Mouse (Mus musculus): ENCODE measurements around the gene Olfr187. TPM values are rescaled to one million over a fixed set of nuclear protein-coding genes. Genes with fewer than 3 reads are reported as not detected.
"Not testable (repeated sequence)": the region's sequence is repeated elsewhere in the genome, so short reads cannot be mapped to it uniquely, and the experiment has no call there.

Olfr187 gene
- total RNA-seq (2012; rRNA removed): not detected in 2 replicates

DNA sequence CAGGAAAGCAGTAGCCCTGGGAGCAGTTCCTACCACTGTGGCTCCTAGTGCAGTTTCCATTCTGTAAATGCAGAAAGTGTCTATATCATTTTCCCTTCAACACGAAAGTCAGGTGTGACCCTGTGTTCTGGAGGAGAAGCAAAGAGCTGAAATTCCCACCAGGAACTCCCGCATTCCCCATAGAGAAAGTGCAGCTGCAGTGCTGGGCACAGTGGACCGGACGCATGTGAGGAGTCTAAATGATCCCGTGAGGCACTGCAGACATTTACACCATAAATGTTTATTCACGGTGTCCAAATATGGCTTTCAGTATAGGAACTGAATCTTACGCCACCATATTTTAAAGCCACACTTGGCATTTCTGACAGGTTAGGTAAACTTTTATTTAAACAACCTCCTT lies at the start of gene Olfr187:
Olfr187 (minus strand) TSS at position 58 of the 400 bp plus-strand sequence.
- no peaks in the 10 kb centered on the region for H3K4me1 ChIP-seq (ENCODE audit: control insufficient read depth in 2 of 2, insufficient read depth in 2 of 2, low read length in 2 of 2, poor library complexity in 1 of 2)
- H3K36me3 ChIP-seq (ENCODE audit: control insufficient read depth, insufficient read depth, low read length, poor library complexity, severe bottlenecking): no peaks in the 10 kb centered on the region
- H3K9ac ChIP-seq (ENCODE audit: insufficient read depth, low read depth, low read length, poor library complexity, severe bottlenecking): no peak within 1 kb of the TSS
- DNase-seq (ENCODE audit: low read depth, low spot score): no peak
- in situ Hi-C loops (cut with MboI; ENCODE audit: low sequenced_read_pairs in 2 of 2, unreplicated experiment in 2 of 2): no loop called here
- TF ChIP-seq ZNF384 (IDR thresholded peaks at IDR 0.05; ENCODE audit: low read depth, low read length): no peak
- TF ChIP-seq ZC3H11A (IDR thresholded peaks at IDR 0.05; ENCODE audit: borderline replicate concordance, low read depth, low read length): no peak
- TF ChIP-seq MAFK (IDR thresholded peaks at IDR 0.05; ENCODE audit: insufficient read depth, low read depth, low read length): no peak
- TF ChIP-seq HCFC1 (IDR thresholded peaks at IDR 0.05; ENCODE audit: borderline replicate concordance, insufficient read depth, low read length): no peak
- no peak for TF ChIP-seq CHD2 (IDR thresholded peaks at IDR 0.05; ENCODE audit: low read depth, low read length)
- H3K27ac ChIP-seq (ENCODE audit: insufficient read depth, low read depth, low read length, poor library complexity, severe bottlenecking): no peak within 1 kb of the TSS
- no peak within 1 kb of the TSS for H3K4me3 ChIP-seq (ENCODE audit: insufficient read depth in 1 of 2, low read depth in 1 of 2, low read length in 2 of 2, poor library complexity in 1 of 2, severe bottlenecking in 1 of 2)
- H3K9me3 ChIP-seq (ENCODE audit: control insufficient read depth, insufficient read depth, low read depth, low read length): no peaks in the 10 kb centered on the region

DNA sequence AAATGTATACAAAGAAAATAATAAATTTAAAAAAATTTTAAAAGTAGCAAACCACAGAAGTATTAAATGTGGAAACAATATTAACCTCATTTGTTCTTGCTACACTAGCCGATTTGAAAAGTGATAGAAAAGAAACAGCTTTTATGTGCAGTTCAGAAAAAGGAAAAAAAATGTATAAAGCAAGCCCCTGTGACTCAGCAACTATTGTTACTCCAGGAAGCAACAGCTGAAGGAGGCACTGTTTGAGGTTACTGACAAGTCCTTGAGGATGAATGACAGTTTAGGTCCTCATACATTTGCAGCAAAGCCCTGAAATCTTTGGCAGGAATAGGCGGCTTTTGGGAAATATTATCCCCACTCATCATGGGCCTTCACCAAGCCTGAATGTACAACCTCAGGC lies 41.5 kb upstream of the Olfr187 start:
- H3K9me3 ChIP-seq (ENCODE audit: control insufficient read depth, insufficient read depth, low read depth, low read length); H3K36me3 ChIP-seq (ENCODE audit: control insufficient read depth, insufficient read depth, low read length, poor library complexity, severe bottlenecking); H3K4me1 ChIP-seq (ENCODE audit: control insufficient read depth in 2 of 2, insufficient read depth in 2 of 2, low read length in 2 of 2, poor library complexity in 1 of 2); H3K9ac ChIP-seq (ENCODE audit: insufficient read depth, low read depth, low read length, poor library complexity, severe bottlenecking); in situ Hi-C loops (cut with MboI; ENCODE audit: low sequenced_read_pairs in 2 of 2, unreplicated experiment in 2 of 2); H3K27ac ChIP-seq (ENCODE audit: insufficient read depth, low read depth, low read length, poor library complexity, severe bottlenecking); DNase-seq (ENCODE audit: low read depth, low spot score); H3K4me3 ChIP-seq (ENCODE audit: insufficient read depth in 1 of 2, low read depth in 1 of 2, low read length in 2 of 2, poor library complexity in 1 of 2, severe bottlenecking in 1 of 2): not testable (repeated sequence)

DNA sequence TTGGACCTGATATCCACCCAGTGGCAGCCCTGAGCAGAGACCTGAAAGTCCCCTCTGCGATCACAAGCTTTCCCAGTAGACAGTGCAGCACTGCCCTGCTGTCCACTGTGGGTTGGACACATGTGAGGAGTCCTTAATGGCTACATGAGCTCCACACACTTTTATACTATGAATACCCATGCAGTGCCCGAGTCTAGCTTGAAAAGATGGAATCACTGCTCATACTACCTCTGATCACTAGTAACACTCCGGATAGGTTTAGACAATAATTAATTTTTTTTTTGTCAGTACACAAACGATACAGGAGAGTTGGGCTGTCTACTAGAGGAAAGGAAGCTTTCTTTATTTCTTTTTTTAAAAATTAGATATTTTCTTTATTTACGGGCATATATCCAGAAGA lies 38.3 kb upstream of the Olfr187 start, which contains the start of gene Olfr190:
Olfr190 (minus strand) TSS at position 101 of the 400 bp plus-strand sequence.
- in situ Hi-C loops (cut with MboI; ENCODE audit: low sequenced_read_pairs in 2 of 2, unreplicated experiment in 2 of 2): no loop called here
- Histone ChIP-seq H3K4me3 (ENCODE audit: insufficient read depth in 1 of 2, low read depth in 1 of 2, low read length in 2 of 2, poor library complexity in 1 of 2, severe bottlenecking in 1 of 2) (no peak within 1 kb of the TSS), H3K9ac (ENCODE audit: insufficient read depth, low read depth, low read length, poor library complexity, severe bottlenecking) (no peak within 1 kb of the TSS), H3K27ac (ENCODE audit: insufficient read depth, low read depth, low read length, poor library complexity, severe bottlenecking) (no peak within 1 kb of the TSS), H3K9me3 (ENCODE audit: control insufficient read depth, insufficient read depth, low read depth, low read length) (no peaks in the 10 kb centered on the region), H3K4me1 (ENCODE audit: control insufficient read depth in 2 of 2, insufficient read depth in 2 of 2, low read length in 2 of 2, poor library complexity in 1 of 2) (no peaks in the 10 kb centered on the region), H3K36me3 (ENCODE audit: control insufficient read depth, insufficient read depth, low read length, poor library complexity, severe bottlenecking) (no peaks in the 10 kb centered on the region)
- no peak for TF ChIP-seq MAFK (IDR thresholded peaks at IDR 0.05; ENCODE audit: insufficient read depth, low read depth, low read length)
- TF ChIP-seq HCFC1 (IDR thresholded peaks at IDR 0.05; ENCODE audit: borderline replicate concordance, insufficient read depth, low read length): no peak
- no peak for TF ChIP-seq CHD2 (IDR thresholded peaks at IDR 0.05; ENCODE audit: low read depth, low read length)
- TF ChIP-seq ZC3H11A (IDR thresholded peaks at IDR 0.05; ENCODE audit: borderline replicate concordance, low read depth, low read length): no peak
- TF ChIP-seq ZNF384 (IDR thresholded peaks at IDR 0.05; ENCODE audit: low read depth, low read length): no peak
- DNase-seq (ENCODE audit: low read depth, low spot score): no peak

DNA sequence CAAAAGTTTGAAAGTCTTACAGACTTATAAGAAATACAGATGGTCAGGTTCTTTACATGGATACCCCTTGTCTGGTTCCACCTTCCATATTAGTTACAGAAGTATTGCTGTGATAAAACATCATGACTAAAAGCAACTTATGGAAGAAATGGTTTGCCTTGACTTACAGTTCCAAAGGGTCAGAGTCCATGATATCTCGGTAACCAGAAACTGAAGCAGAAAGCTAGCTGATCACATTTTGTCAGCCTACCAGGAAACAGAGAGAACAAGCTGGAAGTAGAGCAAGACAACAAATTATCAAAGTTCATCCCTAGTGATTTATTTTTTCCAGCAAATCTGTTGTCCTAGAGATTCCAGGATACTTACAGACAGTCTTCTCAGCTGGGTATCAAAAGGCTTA lies 34.0 kb upstream of the Olfr187 start:
- H3K4me1 ChIP-seq (ENCODE audit: control insufficient read depth in 2 of 2, insufficient read depth in 2 of 2, low read length in 2 of 2, poor library complexity in 1 of 2): no peaks in the 10 kb centered on the region
- H3K9me3 ChIP-seq (ENCODE audit: control insufficient read depth, insufficient read depth, low read depth, low read length): no peaks in the 10 kb centered on the region
- H3K36me3 ChIP-seq (ENCODE audit: control insufficient read depth, insufficient read depth, low read length, poor library complexity, severe bottlenecking): no peaks in the 10 kb centered on the region
- DNase-seq (ENCODE audit: low read depth, low spot score): no peak
- H3K9ac ChIP-seq (ENCODE audit: insufficient read depth, low read depth, low read length, poor library complexity, severe bottlenecking): no peak overlapping the region
- in situ Hi-C loops (cut with MboI; ENCODE audit: low sequenced_read_pairs in 2 of 2, unreplicated experiment in 2 of 2): no loop called here
- no peak overlapping the region for H3K4me3 ChIP-seq (ENCODE audit: insufficient read depth in 1 of 2, low read depth in 1 of 2, low read length in 2 of 2, poor library complexity in 1 of 2, severe bottlenecking in 1 of 2)
- no peak overlapping the region for H3K27ac ChIP-seq (ENCODE audit: insufficient read depth, low read depth, low read length, poor library complexity, severe bottlenecking)
- no peak for TF ChIP-seq MAFK (IDR thresholded peaks at IDR 0.05; ENCODE audit: insufficient read depth, low read depth, low read length)
- no peak for TF ChIP-seq ZC3H11A (IDR thresholded peaks at IDR 0.05; ENCODE audit: borderline replicate concordance, low read depth, low read length)
- no peak for TF ChIP-seq CHD2 (IDR thresholded peaks at IDR 0.05; ENCODE audit: low read depth, low read length)
- no peak for TF ChIP-seq ZNF384 (IDR thresholded peaks at IDR 0.05; ENCODE audit: low read depth, low read length)
- TF ChIP-seq HCFC1 (IDR thresholded peaks at IDR 0.05; ENCODE audit: borderline replicate concordance, insufficient read depth, low read length): no peak

DNA sequence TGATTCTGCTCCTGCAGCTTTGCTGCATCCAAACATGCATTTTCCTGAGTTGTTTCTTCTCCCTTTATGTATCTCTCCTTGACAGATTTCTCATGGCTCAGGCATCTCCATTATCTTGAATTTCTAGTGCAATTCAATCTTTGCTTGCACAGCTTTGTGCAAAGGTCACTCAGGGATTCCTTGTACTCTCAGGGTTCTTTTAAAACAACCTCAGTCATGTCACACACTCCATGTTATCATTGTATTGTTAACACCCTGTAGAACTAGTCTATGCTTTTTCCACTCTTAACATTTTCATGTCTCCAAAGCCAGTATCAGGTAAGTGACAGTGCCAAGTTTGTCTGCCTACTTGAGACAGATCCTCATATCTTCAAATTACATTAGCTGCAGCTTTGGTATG lies 32.2 kb upstream of the Olfr187 start:
- no peak overlapping the region for H3K27ac ChIP-seq (ENCODE audit: insufficient read depth, low read depth, low read length, poor library complexity, severe bottlenecking)
- no peak for TF ChIP-seq ZC3H11A (IDR thresholded peaks at IDR 0.05; ENCODE audit: borderline replicate concordance, low read depth, low read length)
- TF ChIP-seq CHD2 (IDR thresholded peaks at IDR 0.05; ENCODE audit: low read depth, low read length): no peak
- TF ChIP-seq HCFC1 (IDR thresholded peaks at IDR 0.05; ENCODE audit: borderline replicate concordance, insufficient read depth, low read length): no peak
- TF ChIP-seq MAFK (IDR thresholded peaks at IDR 0.05; ENCODE audit: insufficient read depth, low read depth, low read length): no peak
- TF ChIP-seq ZNF384 (IDR thresholded peaks at IDR 0.05; ENCODE audit: low read depth, low read length): no peak
- no peaks in the 10 kb centered on the region for H3K36me3 ChIP-seq (ENCODE audit: control insufficient read depth, insufficient read depth, low read length, poor library complexity, severe bottlenecking)
- H3K4me1 ChIP-seq (ENCODE audit: control insufficient read depth in 2 of 2, insufficient read depth in 2 of 2, low read length in 2 of 2, poor library complexity in 1 of 2): no peaks in the 10 kb centered on the region
- no peaks in the 10 kb centered on the region for H3K9me3 ChIP-seq (ENCODE audit: control insufficient read depth, insufficient read depth, low read depth, low read length)
- DNase-seq (ENCODE audit: low read depth, low spot score): no peak
- in situ Hi-C loops (cut with MboI; ENCODE audit: low sequenced_read_pairs in 2 of 2, unreplicated experiment in 2 of 2): no loop called here
- no peak overlapping the region for H3K4me3 ChIP-seq (ENCODE audit: insufficient read depth in 1 of 2, low read depth in 1 of 2, low read length in 2 of 2, poor library complexity in 1 of 2, severe bottlenecking in 1 of 2)
- no peak overlapping the region for H3K9ac ChIP-seq (ENCODE audit: insufficient read depth, low read depth, low read length, poor library complexity, severe bottlenecking)

DNA sequence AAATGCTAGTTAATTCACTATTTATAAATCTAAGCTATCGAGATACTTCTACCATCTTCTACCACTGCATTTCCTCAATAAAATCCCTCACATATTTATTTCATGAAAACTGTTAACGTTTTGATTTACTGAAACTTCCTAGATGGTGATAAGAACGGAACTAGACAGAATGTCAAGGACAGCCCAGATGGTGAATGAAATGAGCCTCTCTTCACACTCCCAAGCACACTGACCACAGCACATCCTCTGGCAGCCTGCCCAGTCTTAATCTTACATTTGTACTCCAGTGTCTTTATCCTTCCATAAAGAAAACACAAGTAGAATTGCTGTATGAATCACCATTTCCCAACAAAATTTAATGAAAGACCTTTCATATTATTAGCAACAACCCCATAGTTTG lies 22.8 kb upstream of the Olfr187 start:
- H3K9me3 ChIP-seq (ENCODE audit: control insufficient read depth, insufficient read depth, low read depth, low read length); DNase-seq (ENCODE audit: low read depth, low spot score); H3K27ac ChIP-seq (ENCODE audit: insufficient read depth, low read depth, low read length, poor library complexity, severe bottlenecking); in situ Hi-C loops (cut with MboI; ENCODE audit: low sequenced_read_pairs in 2 of 2, unreplicated experiment in 2 of 2); H3K4me3 ChIP-seq (ENCODE audit: insufficient read depth in 1 of 2, low read depth in 1 of 2, low read length in 2 of 2, poor library complexity in 1 of 2, severe bottlenecking in 1 of 2); H3K36me3 ChIP-seq (ENCODE audit: control insufficient read depth, insufficient read depth, low read length, poor library complexity, severe bottlenecking); H3K4me1 ChIP-seq (ENCODE audit: control insufficient read depth in 2 of 2, insufficient read depth in 2 of 2, low read length in 2 of 2, poor library complexity in 1 of 2); H3K9ac ChIP-seq (ENCODE audit: insufficient read depth, low read depth, low read length, poor library complexity, severe bottlenecking): not testable (repeated sequence)

DNA sequence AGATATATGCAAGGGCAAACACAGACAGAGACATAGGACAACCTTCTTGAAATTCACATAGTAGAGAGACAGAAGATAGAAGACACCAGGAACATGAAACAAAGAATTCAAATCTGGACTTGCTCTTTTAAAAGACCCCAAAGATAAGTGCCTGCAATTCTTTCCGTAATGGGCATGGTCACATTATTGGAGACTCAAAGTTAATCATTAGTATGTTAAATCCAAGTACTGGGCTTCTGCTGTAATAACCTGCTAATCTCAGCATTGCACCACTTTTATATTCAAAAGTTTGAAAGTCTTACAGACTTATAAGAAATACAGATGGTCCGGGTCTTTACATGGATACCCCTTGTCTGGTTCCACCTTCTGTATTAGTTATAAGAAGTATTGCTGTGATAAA lies 9.7 kb upstream of the Olfr187 start:
- H3K9me3 ChIP-seq (ENCODE audit: control insufficient read depth, insufficient read depth, low read depth, low read length); H3K4me1 ChIP-seq (ENCODE audit: control insufficient read depth in 2 of 2, insufficient read depth in 2 of 2, low read length in 2 of 2, poor library complexity in 1 of 2); H3K4me3 ChIP-seq (ENCODE audit: insufficient read depth in 1 of 2, low read depth in 1 of 2, low read length in 2 of 2, poor library complexity in 1 of 2, severe bottlenecking in 1 of 2); H3K36me3 ChIP-seq (ENCODE audit: control insufficient read depth, insufficient read depth, low read length, poor library complexity, severe bottlenecking); H3K9ac ChIP-seq (ENCODE audit: insufficient read depth, low read depth, low read length, poor library complexity, severe bottlenecking); H3K27ac ChIP-seq (ENCODE audit: insufficient read depth, low read depth, low read length, poor library complexity, severe bottlenecking); in situ Hi-C loops (cut with MboI; ENCODE audit: low sequenced_read_pairs in 2 of 2, unreplicated experiment in 2 of 2); DNase-seq (ENCODE audit: low read depth, low spot score): not testable (repeated sequence)
